Mouse (Mus musculus) limb, embryonic 12.5 days (tissue): ENCODE results near the gene Tmem221. TPM values are rescaled to one million over a fixed set of nuclear protein-coding genes. Genes with fewer than 3 reads are reported as not detected.
"Not testable (repeated sequence)": the region's sequence is repeated elsewhere in the genome, so short reads cannot be mapped to it uniquely, and the experiment has no call there.

ENCODE experiments used
- ATAC-seq: fragments of 200-750 bp; cut with Nextera tagmentation; 2 replicates; pipeline ENCODE4 v1.8.0; 2017; ENCODE audit warnings: low read depth, moderate TSS enrichment; ENCODE audit not compliant: insufficient number of reproducible peaks, insufficient read depth, low FRiP score, low TSS enrichment
- H3K27ac ChIP-seq: fragments of 300-500 bp; sonication (generic); 2 replicates; pipeline ENCODE4 v1.5.1; 2016; ENCODE audit warnings: mild to moderate bottlenecking, moderate library complexity
- H3K27me3 ChIP-seq: fragments of 300-500 bp; sonication (generic); 2 replicates; pipeline ENCODE4 v1.6.1; 2016; ENCODE audit warnings: mild to moderate bottlenecking, moderate library complexity
- H3K36me3 ChIP-seq: fragments of 300-500 bp; sonication (generic); 2 replicates; pipeline ENCODE4 v1.6.1; 2016; ENCODE audit warnings: mild to moderate bottlenecking, moderate library complexity
- H3K4me1 ChIP-seq: fragments of 300-500 bp; sonication (generic); replicated peaks from 2 replicates; pipeline ENCODE4 v1.6.1; 2016
- H3K4me2 ChIP-seq: fragments of 300-500 bp; sonication (generic); 2 replicates; pipeline ENCODE4 v1.6.1; 2016; ENCODE audit warnings: mild to moderate bottlenecking, moderate library complexity
- H3K4me3 ChIP-seq: fragments of 300-500 bp; sonication (generic); replicated peaks from 2 replicates; pipeline ENCODE4 v1.5.1; 2016; ENCODE audit warnings: mild to moderate bottlenecking
- H3K9ac ChIP-seq: fragments of 300-500 bp; sonication (generic); replicated peaks from 2 replicates; pipeline ENCODE4 v1.6.1; 2016; ENCODE audit warnings: mild to moderate bottlenecking, moderate library complexity
- H3K9me3 ChIP-seq: fragments of 300-500 bp; sonication (generic); 2 replicates; pipeline ENCODE4 v1.6.1; 2016; ENCODE audit warnings: mild to moderate bottlenecking, moderate library complexity
- WGBS: fragments of 180-500 bp; shearing (Covaris S2); methylation state at CpG from one replicate; pipeline ENCODE4 v1.1.7; 2016; 5-methylcytosine and 5-hydroxymethylcytosine counted together
- polyA plus RNA-seq: library from polyadenylated mRNA; unstranded; fragments of >200 nt; fragmentation: Nextera tagmentation; extraction: Ambion mirVana; gene quantifications from 2 replicates; pipeline ENCODE4 v1.2.1, GENCODE M21; 2016

Tmem221 gene
- polyA plus RNA-seq, 1 experiment from 2014 or later, result 0.13 TPM

DNA sequence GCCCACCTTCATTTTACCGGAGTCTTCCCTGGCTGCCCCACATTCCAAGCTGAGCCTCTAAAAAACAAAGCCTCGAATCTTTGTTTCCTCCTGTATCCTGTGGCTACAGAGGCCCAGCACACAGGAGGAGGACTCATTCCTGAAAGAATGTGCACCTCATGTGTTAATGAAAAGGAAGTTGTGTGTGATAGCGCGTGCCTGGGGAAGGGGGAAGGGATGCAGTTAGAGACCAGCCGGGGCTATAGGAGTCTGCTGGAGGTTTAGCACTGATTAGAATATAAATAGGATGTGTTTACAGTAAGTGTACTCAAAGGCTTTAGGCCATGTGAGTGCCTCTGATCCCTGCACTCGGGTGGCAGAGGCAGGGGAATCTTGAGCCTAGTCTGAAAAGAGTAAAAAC is 32.4 kb downstream of the Tmem221 start:
- 10% methylated on average over 6 of the region's 6 CpGs for WGBS
- H3K36me3 ChIP-seq, result no peaks in the 10 kb centered on the region
- peaks cover 12% of the 10 kb centered on the region; the same call in 1 of the 2 replicates for H3K4me1 ChIP-seq
- no peak overlapping the region for H3K27ac ChIP-seq
- no peak overlapping the region for H3K9ac ChIP-seq
- no peak overlapping the region for H3K4me3 ChIP-seq
- no peaks in the 10 kb centered on the region for H3K9me3 ChIP-seq
- no peak for ATAC-seq
- H3K4me2 ChIP-seq, result no peak overlapping the region
- peaks cover 61% of the 10 kb centered on the region for H3K27me3 ChIP-seq

DNA sequence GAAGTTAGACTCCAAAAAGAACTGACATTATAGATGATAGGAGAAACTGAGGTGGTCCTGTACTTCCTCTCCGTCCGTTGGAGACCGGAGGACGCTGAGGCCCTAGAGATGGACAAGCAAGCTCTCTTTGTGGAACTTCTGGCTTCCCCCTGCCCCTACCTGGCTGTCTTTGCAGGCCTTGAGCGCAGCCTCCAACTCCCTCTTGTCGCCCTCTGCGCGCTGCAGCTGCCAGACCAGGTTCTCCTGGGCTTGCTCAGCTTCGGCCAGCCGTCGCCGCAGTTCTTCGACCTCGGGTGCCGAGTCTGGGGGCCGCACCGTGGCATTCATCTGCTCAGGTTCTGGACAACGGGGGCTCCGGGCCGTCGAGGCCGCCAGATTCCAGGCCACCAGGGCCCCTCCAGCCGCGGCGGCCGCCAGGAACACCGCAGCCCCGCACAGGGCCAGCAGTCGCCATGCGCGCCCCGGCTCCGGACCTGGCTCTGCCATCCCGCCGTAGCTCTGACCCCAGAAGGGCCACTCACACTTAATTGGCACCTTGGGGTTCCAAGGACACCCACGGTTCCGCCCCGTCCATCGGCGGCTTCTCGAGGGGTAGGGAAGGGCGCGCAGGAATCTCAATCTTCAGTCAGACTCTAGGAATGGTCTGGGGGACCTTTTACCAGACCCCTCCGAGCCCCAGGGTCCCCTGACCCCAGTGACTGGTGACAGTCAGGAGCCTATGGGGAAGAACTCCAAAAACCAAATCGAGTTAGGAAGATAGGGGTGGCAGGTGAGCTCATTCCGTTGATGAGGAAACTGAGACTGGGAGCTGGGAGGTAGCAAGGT is 33.2 kb downstream of the Tmem221 start, which contains the start of gene Ccdc194:
Gene Ccdc194, minus strand, starts transcription at position 486 of the 825 bp plus-strand sequence.
- H3K4me1 ChIP-seq, result peaks cover 13% of the 10 kb centered on the region; the same call in 1 of the 2 replicates
- 6% methylated on average over 46 of the region's 46 CpGs for WGBS
- peak within 1 kb of the TSS; percentile 28 for H3K4me3 ChIP-seq
- ATAC-seq, result no peak
- no peak within 1 kb of the TSS for H3K9ac ChIP-seq
- H3K27me3 ChIP-seq, result peaks cover 61% of the 10 kb centered on the region
- H3K36me3 ChIP-seq, result no peaks in the 10 kb centered on the region
- no peak within 1 kb of the TSS for H3K27ac ChIP-seq
- H3K4me2 ChIP-seq, result peak within 1 kb of the TSS; percentile 44
- H3K9me3 ChIP-seq, result no peaks in the 10 kb centered on the region

DNA sequence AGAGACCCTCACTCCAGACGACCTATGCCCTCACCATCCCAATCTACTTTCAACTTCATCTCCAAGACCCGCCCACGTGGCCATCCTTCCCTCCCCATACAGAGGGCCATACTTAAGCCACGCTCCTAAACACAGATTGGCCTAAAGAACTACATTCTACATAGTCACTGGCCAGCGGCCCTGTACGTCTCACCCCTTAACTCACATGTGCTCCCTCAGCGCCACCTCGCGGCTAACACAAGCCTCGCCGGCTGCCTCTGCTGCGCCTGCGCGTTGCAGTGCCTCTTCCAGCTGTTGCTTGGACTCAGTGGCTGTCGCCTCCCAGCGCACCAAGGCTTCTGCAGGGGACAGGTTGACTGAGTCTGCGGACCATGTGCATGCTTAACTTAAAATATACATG is 37.0 kb downstream of the Tmem221 start:
- Histone ChIP-seq H3K4me2 (peak overlapping the region; percentile 35), H3K36me3 (no peaks in the 10 kb centered on the region), H3K9ac (no peak overlapping the region; the same call in 1 of the 2 replicates), H3K4me1 (peaks cover 10% of the 10 kb centered on the region; the same call in 1 of the 2 replicates), H3K27me3 (peaks cover 45% of the 10 kb centered on the region), H3K9me3 (no peaks in the 10 kb centered on the region), H3K27ac (no peak overlapping the region), H3K4me3 (no peak overlapping the region)
- ATAC-seq, result peak; percentile 79; the same call in 1 of the 2 replicates
- WGBS, result 4% methylated on average over 17 of the region's 17 CpGs

DNA sequence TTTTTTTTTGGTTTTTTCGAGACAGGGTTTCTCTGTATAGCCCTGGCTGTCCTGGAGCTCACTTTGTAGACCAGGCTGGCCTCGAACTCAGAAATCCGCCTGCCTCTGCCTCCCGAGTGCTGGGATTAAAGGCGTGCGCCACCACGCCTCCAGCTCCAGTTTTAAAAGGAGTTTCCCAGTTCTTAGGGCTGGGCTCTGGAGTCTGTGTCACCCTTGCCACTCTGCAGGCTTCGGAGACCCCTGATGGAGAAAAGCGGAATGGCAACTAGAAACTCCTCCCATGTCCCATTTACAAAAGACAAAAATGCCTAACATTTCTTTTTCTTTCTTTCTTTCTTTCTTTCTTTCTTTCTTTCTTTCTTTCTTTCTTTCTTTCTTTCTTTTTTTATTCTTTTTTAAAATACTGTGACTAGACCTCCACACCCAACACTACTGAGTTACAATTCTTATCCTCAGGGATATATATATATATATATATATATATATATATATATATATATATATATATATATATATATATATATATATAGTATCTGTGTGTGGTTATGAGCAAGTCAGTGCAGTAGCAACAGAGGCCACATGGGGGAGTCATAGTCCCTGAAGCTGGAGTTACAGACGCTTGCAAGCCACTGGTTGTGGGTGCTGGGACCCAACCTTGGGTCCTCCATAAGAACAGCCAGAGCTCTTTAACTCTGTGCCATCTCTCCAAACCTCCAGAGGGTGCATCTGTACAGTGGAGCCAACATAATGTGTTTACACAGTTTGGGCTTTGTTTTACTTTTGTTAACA is 39.4 kb downstream of the Tmem221 start:
- H3K4me2 ChIP-seq, ATAC-seq, H3K9me3 ChIP-seq, H3K9ac ChIP-seq, H3K4me3 ChIP-seq, H3K27ac ChIP-seq, H3K36me3 ChIP-seq, H3K4me1 ChIP-seq: not testable (repeated sequence)
- 38% methylated on average over 10 of the region's 10 CpGs for WGBS
- peaks cover 20% of the 10 kb centered on the region for H3K27me3 ChIP-seq

DNA sequence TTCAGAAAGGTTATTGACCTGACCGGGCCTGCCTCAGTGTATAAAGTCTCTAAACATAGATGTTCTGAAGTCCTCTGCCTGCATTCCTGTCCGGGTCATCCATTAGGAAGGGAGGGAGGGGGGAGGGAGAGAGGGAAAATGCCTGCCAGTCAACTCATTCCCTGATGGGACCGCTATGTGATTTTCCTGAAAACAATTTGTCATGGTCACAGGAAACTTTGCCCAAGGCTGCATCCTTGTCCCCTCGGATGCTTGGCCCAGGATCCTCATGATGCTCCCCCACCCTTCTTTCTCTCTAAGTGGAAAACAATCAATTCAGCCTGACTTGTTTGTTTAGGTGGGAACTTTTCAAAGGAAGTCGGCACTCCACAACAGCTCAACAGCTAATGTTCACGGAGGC is 41.9 kb downstream of the Tmem221 start:
- H3K9ac ChIP-seq, result no peak overlapping the region
- no peak overlapping the region for H3K4me3 ChIP-seq
- H3K27me3 ChIP-seq, result peaks cover under 1% of the 10 kb centered on the region; the same call in 1 of the 2 replicates
- H3K36me3 ChIP-seq, result no peaks in the 10 kb centered on the region
- no peaks in the 10 kb centered on the region for H3K9me3 ChIP-seq
- 18% methylated on average over 6 of the region's 6 CpGs for WGBS
- ATAC-seq, result no peak
- H3K4me1 ChIP-seq, result 0 out of 2 replicates have a peak, but pooled peaks cover 5% of the 10 kb centered on the region
- no peak overlapping the region for H3K27ac ChIP-seq
- H3K4me2 ChIP-seq, result no peak overlapping the region

DNA sequence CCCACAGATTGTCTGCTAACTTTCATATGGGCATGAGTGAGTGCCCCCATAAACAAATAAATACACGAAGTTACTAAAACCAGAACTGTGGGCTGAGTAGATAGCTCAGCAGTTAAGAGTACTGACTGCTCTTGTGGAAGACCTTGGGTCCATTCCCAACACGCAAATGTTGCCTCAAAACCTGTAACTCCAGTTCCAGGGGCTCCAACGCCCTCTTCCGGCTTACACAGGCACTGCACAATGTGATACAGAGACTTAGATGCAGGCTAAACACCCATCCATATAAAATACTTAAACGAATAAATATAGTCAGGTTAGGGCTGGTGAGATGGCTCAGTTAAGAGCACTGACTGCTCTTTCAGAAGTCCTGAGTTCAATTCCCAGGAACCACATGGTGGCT is 43.6 kb downstream of the Tmem221 start:
- ATAC-seq, result no peak
- WGBS, result 68% methylated on average over 5 of the region's 5 CpGs

DNA sequence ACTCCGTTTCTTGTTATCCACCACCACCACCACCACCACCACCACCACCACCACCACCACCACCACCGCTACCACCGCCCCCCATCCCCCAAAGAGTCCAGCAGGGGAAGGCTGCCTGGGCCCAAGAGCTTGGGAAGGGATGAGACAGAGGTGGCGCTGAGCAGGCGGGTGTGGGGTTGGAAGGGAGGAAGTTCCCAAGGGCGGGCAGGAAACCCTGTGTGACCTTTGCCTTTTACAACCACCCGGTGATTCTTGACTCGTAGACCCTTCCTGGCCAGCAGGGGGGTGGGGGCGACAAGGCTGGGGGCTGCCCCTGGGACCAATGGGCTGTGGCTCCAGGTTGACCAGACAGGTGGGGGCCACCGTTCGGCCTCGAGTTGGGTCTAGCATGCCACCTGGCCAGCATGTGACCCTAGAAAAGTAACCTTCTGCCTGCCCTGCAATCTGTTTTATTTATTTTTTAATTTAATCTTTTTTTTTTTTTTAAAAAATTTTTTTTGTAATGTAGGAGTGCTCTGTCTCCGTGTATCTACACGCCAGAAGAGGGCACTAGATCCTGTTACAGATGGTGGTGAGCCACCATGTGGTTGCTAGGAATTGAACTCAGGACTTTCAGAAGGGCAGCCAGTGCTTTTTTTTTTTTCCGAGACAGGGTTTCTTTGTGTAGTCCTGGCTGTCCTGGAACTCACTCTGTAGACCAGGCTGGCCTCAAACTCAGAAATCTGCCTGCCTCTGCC is 45.5 kb downstream of the Tmem221 start:
- H3K9me3 ChIP-seq, result no peaks in the 10 kb centered on the region
- H3K4me3 ChIP-seq, result no peak overlapping the region
- H3K4me1 ChIP-seq, result no peaks in the 10 kb centered on the region
- ATAC-seq, result no peak
- H3K4me2 ChIP-seq, result no peak overlapping the region
- H3K27ac ChIP-seq, result no peak overlapping the region
- H3K27me3 ChIP-seq, result peaks cover 35% of the 10 kb centered on the region
- no peak overlapping the region for H3K9ac ChIP-seq
- 68% methylated on average over 15 of the region's 15 CpGs for WGBS
- no peaks in the 10 kb centered on the region for H3K36me3 ChIP-seq

More for the DNA sequence above, 43.6 kb downstream of the Tmem221 start:
- Histone ChIP-seq H3K4me1 (no peaks in the 10 kb centered on the region), H3K9ac (no peak overlapping the region), H3K4me2 (no peak overlapping the region), H3K27me3 (peaks cover 18% of the 10 kb centered on the region), H3K27ac (no peak overlapping the region), H3K4me3 (no peak overlapping the region), H3K36me3 (no peaks in the 10 kb centered on the region), H3K9me3 (no peaks in the 10 kb centered on the region)

DNA sequence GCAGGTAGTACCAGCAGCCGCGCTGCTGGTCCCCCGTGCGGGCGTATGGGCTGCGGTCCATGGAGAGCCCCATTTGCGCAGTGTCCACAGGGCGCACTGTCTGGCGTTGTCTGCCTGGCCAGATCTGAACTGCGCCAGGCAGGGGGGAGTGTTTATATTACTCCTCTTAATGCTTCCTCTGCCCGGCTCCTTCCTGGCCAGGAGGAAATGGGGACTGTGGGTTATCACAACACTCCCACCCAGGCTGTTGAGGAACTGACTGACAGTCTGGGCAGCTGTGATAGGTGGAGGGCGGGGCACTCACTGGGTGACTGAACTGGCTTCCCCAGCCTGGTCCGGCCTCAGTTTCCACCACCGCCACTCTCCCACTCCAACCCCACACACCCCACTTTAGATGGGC is 47.0 kb downstream of the Tmem221 start, which contains the start of gene Plvap:
Gene Plvap, minus strand, starts transcription at position 109 of the 400 bp plus-strand sequence.
- WGBS, result 60% methylated on average over 13 of the region's 14 CpGs
- H3K27me3 ChIP-seq, result peaks cover 51% of the 10 kb centered on the region

DNA sequence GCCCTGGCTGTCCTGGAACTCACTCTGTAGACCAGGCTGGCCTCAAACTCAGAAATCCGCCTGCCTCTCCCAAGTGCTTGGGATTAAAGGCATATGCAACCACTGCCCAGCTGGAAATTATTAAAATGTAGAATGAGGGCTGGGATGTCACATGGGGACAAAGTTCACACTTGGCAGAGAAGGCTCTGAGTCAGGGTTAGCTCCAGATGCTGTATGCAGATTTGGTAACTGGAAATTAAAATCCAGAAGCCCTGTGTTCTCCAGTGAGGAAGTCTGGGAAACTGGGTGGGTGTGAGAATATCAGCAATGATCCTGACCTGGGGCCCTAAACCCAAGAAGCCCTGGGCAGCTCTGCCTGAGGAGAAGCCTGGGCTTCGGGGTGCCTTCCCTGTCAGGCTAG is 49.4 kb downstream of the Tmem221 start:
- Histone ChIP-seq H3K4me2 (peak overlapping the region; percentile 5), H3K27ac (no peak overlapping the region), H3K36me3 (no peaks in the 10 kb centered on the region), H3K27me3 (peaks cover 68% of the 10 kb centered on the region), H3K4me1 (peaks cover 8% of the 10 kb centered on the region; the same call in 1 of the 2 replicates), H3K4me3 (peak overlapping the region; percentile 1; the same call in 1 of the 2 replicates), H3K9ac (no peak overlapping the region), H3K9me3 (no peaks in the 10 kb centered on the region)
- WGBS, result 66% methylated on average over 2 of the region's 2 CpGs
- no peak for ATAC-seq

More for the DNA sequence above, 47.0 kb downstream of the Tmem221 start, which contains the start of gene Plvap:
- H3K4me2 ChIP-seq, result no peak within 1 kb of the TSS
- H3K9me3 ChIP-seq, result no peaks in the 10 kb centered on the region
- H3K9ac ChIP-seq, result no peak within 1 kb of the TSS
- H3K4me3 ChIP-seq, result peak within 1 kb of the TSS; percentile 5
- H3K4me1 ChIP-seq, result peaks cover 8% of the 10 kb centered on the region; the same call in 1 of the 2 replicates
- H3K36me3 ChIP-seq, result no peaks in the 10 kb centered on the region
- H3K27ac ChIP-seq, result no peak within 1 kb of the TSS
- no peak for ATAC-seq

DNA sequence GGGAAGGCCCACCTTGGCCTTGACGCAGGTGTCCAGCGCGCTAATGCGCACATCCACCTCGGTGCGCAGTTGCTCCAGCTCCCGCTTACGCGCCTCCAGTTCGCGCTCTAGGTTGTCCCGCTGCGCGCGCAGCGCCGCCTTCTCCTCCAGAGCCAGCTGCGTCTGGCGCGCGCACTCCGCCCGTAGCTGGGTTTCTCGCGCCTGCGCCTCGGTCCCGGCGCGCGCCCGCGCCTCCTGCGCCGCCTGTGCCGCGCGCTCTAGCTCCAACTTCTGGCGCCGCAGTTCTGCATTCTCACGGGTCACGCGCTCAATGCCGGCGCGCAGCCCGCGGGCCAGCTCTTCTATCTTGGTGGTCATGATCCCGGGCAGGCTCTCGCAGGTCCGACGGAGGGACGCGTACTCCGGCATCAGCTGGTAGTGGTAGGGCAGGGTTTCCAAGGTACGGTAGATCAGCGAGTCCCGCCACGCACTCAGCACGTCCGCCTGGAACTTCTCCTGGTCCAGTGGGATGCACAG is 51.0 kb downstream of the Tmem221 start:
- Histone ChIP-seq H3K27me3 (peaks cover 68% of the 10 kb centered on the region), H3K4me1 (peaks cover 8% of the 10 kb centered on the region; the same call in 1 of the 2 replicates), H3K27ac (no peak overlapping the region), H3K36me3 (no peaks in the 10 kb centered on the region), H3K9me3 (no peaks in the 10 kb centered on the region), H3K4me2 (peak overlapping the region; percentile 75), H3K9ac (peak overlapping the region; percentile 35; the same call in 1 of the 2 replicates), H3K4me3 (peak overlapping the region; percentile 47)
- peak; percentile 37; the same call in 1 of the 2 replicates for ATAC-seq
- WGBS, result under 1% methylated on average over 61 of the region's 61 CpGs
